Mouse (Mus musculus) forebrain, embryonic 16.5 days (tissue): ENCODE data around the gene Tigd3. TPM values are rescaled to one million over a fixed set of nuclear protein-coding genes. Genes with fewer than 3 reads are reported as not detected.

ENCODE experiments used
- ATAC-seq: fragments of 200-750 bp; cut with Nextera tagmentation; 2 replicates; pipeline ENCODE4 v1.8.0; 2017; ENCODE audit warnings: mild to moderate bottlenecking, moderate library complexity
- H3K27ac ChIP-seq: fragments of 300-500 bp; sonication (generic); 2 replicates; pipeline ENCODE4 v1.5.1; 2014; ENCODE audit warnings: low read length, control low read depth
- H3K27me3 ChIP-seq: fragments of 300-500 bp; sonication (generic); replicated peaks from 2 replicates; pipeline ENCODE4 v1.6.1; 2014; ENCODE audit warnings: low read length; ENCODE audit not compliant: control insufficient read depth, insufficient read depth
- H3K36me3 ChIP-seq: fragments of 300-500 bp; sonication (generic); 2 replicates; pipeline ENCODE4 v1.6.1; 2014; ENCODE audit not compliant: control insufficient read depth, insufficient read depth
- H3K4me1 ChIP-seq: fragments of 300-500 bp; sonication (generic); replicated peaks from 2 replicates; pipeline ENCODE4 v1.6.1; 2014; ENCODE audit warnings: low read length; ENCODE audit not compliant: control insufficient read depth, insufficient read depth
- H3K4me2 ChIP-seq: fragments of 300-500 bp; sonication (generic); 2 replicates; pipeline ENCODE4 v1.6.1; 2014; ENCODE audit warnings: mild to moderate bottlenecking, low read length, control low read depth
- H3K4me3 ChIP-seq: fragments of 300-500 bp; sonication (generic); replicated peaks from 2 replicates; pipeline ENCODE4 v1.5.1; 2014; ENCODE audit warnings: mild to moderate bottlenecking, low read length, control low read depth
- H3K9ac ChIP-seq: fragments of 300-500 bp; sonication (generic); replicated peaks from 2 replicates; pipeline ENCODE4 v1.6.1; 2014; ENCODE audit warnings: low read depth, low read length, control low read depth
- H3K9me3 ChIP-seq: fragments of 300-500 bp; sonication (generic); 2 replicates; pipeline ENCODE4 v1.6.1; 2016; ENCODE audit warnings: low read length; ENCODE audit not compliant: control insufficient read depth
- WGBS: fragments of 180-500 bp; shearing (Covaris S2); extraction: QIAGEN DNeasy Blood & Tissue Kit; methylation state at CpG from one replicate; pipeline ENCODE4 v1.1.7; 2014; 5-methylcytosine and 5-hydroxymethylcytosine counted together
- polyA plus RNA-seq: library from polyadenylated mRNA; unstranded; fragments of >200 nt; fragmentation: Nextera tagmentation; extraction: Ambion mirVana; gene quantifications from 2 replicates; pipeline ENCODE4 v1.2.1, GENCODE M21; 2015

The Tigd3 gene
- polyA plus RNA-seq, 1 experiment from 2014 or later, result 13.7 TPM

GRCm38 (mm10) chr19:5907275-5907674 is 13.3 kb upstream of the Tigd3 start:
- Histone ChIP-seq H3K27me3 (no peaks in the 10 kb centered on the region), H3K27ac (no peak overlapping the region), H3K4me3 (no peak overlapping the region), H3K4me1 (peaks cover 21% of the 10 kb centered on the region), H3K4me2 (no peak overlapping the region), H3K9me3 (no peaks in the 10 kb centered on the region), H3K36me3 (peaks cover 32% of the 10 kb centered on the region), H3K9ac (no peak overlapping the region)
- 92% methylated on average over 3 of the region's 3 CpGs for WGBS
- no peak for ATAC-seq

- H3K4me3 ChIP-seq, result peak overlapping the region; percentile 81
- H3K4me2 ChIP-seq, result peak overlapping the region; percentile 84
- H3K4me1 ChIP-seq, result peaks cover 25% of the 10 kb centered on the region
- peak overlapping the region; percentile 92 for H3K9ac ChIP-seq
- peak overlapping the region; percentile 76 for H3K27ac ChIP-seq
- 6% methylated on average over 22 of the region's 31 CpGs for WGBS
- ATAC-seq, result peak; percentile 49
- no peaks in the 10 kb centered on the region for H3K27me3 ChIP-seq
- no peaks in the 10 kb centered on the region for H3K9me3 ChIP-seq
- H3K36me3 ChIP-seq, result peaks cover 8% of the 10 kb centered on the region; the same call in 1 of the 2 replicates
Measured at GRCm38 (mm10) chr19:5893282-5894001, 507 bp downstream of the Tigd3 start.

- Histone ChIP-seq H3K9ac (peak overlapping the region; percentile 92), H3K27ac (no peak overlapping the region)
Measured at GRCm38 (mm10) chr19:5892735-5893134, 1.2 kb downstream of the Tigd3 start.

GRCm38 (mm10) chr19:5892262-5892661 is 1.7 kb downstream of the Tigd3 start:
- no peak overlapping the region; the same call in 1 of the 2 replicates for H3K9ac ChIP-seq
- no peaks in the 10 kb centered on the region for H3K27me3 ChIP-seq
- WGBS, result 91% methylated on average over 7 of the region's 7 CpGs
- no peak overlapping the region for H3K4me3 ChIP-seq
- peaks cover 25% of the 10 kb centered on the region for H3K4me1 ChIP-seq
- no peak overlapping the region for H3K4me2 ChIP-seq
- H3K36me3 ChIP-seq, result peaks cover 8% of the 10 kb centered on the region; the same call in 1 of the 2 replicates
- no peaks in the 10 kb centered on the region for H3K9me3 ChIP-seq
- ATAC-seq, result no peak
- no peak overlapping the region; the same call in 1 of the 2 replicates for H3K27ac ChIP-seq

More at GRCm38 (mm10) chr19:5892735-5893134, 1.2 kb downstream of the Tigd3 start:
- no peaks in the 10 kb centered on the region for H3K9me3 ChIP-seq
- H3K4me1 ChIP-seq, result peaks cover 25% of the 10 kb centered on the region
- H3K4me2 ChIP-seq, result peak overlapping the region; percentile 84
- peaks cover 8% of the 10 kb centered on the region; the same call in 1 of the 2 replicates for H3K36me3 ChIP-seq
- peak overlapping the region; percentile 81 for H3K4me3 ChIP-seq
- WGBS, result 84% methylated on average over 13 of the region's 13 CpGs
- H3K27me3 ChIP-seq, result no peaks in the 10 kb centered on the region
- ATAC-seq, result no peak

GRCm38 (mm10) chr19:5891521-5892258 is 2.3 kb downstream of the Tigd3 start:
- Histone ChIP-seq H3K4me3 (no peak overlapping the region), H3K9me3 (no peaks in the 10 kb centered on the region), H3K27ac (no peak overlapping the region), H3K36me3 (peaks cover 6% of the 10 kb centered on the region; the same call in 1 of the 2 replicates), H3K27me3 (no peaks in the 10 kb centered on the region), H3K4me1 (peaks cover 25% of the 10 kb centered on the region), H3K9ac (no peak overlapping the region), H3K4me2 (no peak overlapping the region)
- WGBS, result 89% methylated on average over 12 of the region's 12 CpGs
- no peak for ATAC-seq

GRCm38 (mm10) chr19:5889211-5889610 is 4.7 kb downstream of the Tigd3 start:
- 78% methylated on average over 4 of the region's 4 CpGs for WGBS
- peaks cover 23% of the 10 kb centered on the region for H3K4me1 ChIP-seq
- H3K36me3 ChIP-seq, result no peaks in the 10 kb centered on the region
- no peaks in the 10 kb centered on the region for H3K27me3 ChIP-seq
- H3K4me2 ChIP-seq, result no peak overlapping the region
- no peak overlapping the region for H3K4me3 ChIP-seq
- no peak for ATAC-seq
- no peak overlapping the region for H3K27ac ChIP-seq
- H3K9ac ChIP-seq, result no peak overlapping the region
- H3K9me3 ChIP-seq, result no peaks in the 10 kb centered on the region

- Histone ChIP-seq H3K27ac (no peak overlapping the region), H3K4me2 (no peak overlapping the region), H3K27me3 (no peaks in the 10 kb centered on the region), H3K4me1 (peaks cover 10% of the 10 kb centered on the region), H3K4me3 (no peak overlapping the region), H3K36me3 (no peaks in the 10 kb centered on the region), H3K9ac (no peak overlapping the region), H3K9me3 (no peaks in the 10 kb centered on the region)
- WGBS, result 84% methylated on average over 3 of the region's 3 CpGs
- no peak for ATAC-seq
Measured at GRCm38 (mm10) chr19:5887234-5887815, 6.6 kb downstream of the Tigd3 start.

- Histone ChIP-seq H3K27me3 (no peaks in the 10 kb centered on the region), H3K9me3 (no peaks in the 10 kb centered on the region), H3K9ac (no peak overlapping the region), H3K27ac (no peak overlapping the region), H3K4me3 (no peak overlapping the region), H3K4me2 (no peak overlapping the region), H3K36me3 (no peaks in the 10 kb centered on the region), H3K4me1 (no peaks in the 10 kb centered on the region)
- no peak for ATAC-seq
- 60% methylated on average over 4 of the region's 4 CpGs for WGBS
Measured at GRCm38 (mm10) chr19:5885838-5886237, 8.1 kb downstream of the Tigd3 start.

GRCm38 (mm10) chr19:5883935-5884334 is 10.0 kb downstream of the Tigd3 start:
- no peak overlapping the region for H3K27ac ChIP-seq
- H3K4me1 ChIP-seq, result no peaks in the 10 kb centered on the region
- no peak overlapping the region for H3K4me2 ChIP-seq
- H3K4me3 ChIP-seq, result no peak overlapping the region
- H3K9ac ChIP-seq, result no peak overlapping the region
- H3K36me3 ChIP-seq, result no peaks in the 10 kb centered on the region
- no peak for ATAC-seq
- no peaks in the 10 kb centered on the region for H3K9me3 ChIP-seq
- WGBS, result 72% methylated on average over 1 of the region's 1 CpGs
- H3K27me3 ChIP-seq, result no peaks in the 10 kb centered on the region
